Mouse (Mus musculus) liver, embryonic 14.5 days (tissue): ENCODE measurements around the gene Ap5s1.

Experiments used
- CTCF ChIP-seq: IDR thresholded peaks from 2 replicates; pipeline ENCODE4 v1.5.1; 2016; ENCODE audit warnings: antibody characterized with exemption, low read depth, control low read depth
- EP300 ChIP-seq: IDR thresholded peaks from 2 replicates; pipeline ENCODE4 v1.6.1; 2016; ENCODE audit warnings: antibody characterized with exemption, low read depth

GRCm38 (mm10) chr2:131220030-131220429, 13.2 kb downstream of the Ap5s1 start:
- no peak for TF ChIP-seq CTCF
- TF ChIP-seq EP300: no peak
